8 mouse cellular contexts compared by ENCODE assay signal in genomic region chr13:93792945-93793642, GRCm38 (mm10). TPM values are rescaled to one million over a fixed set of nuclear protein-coding genes. Genes with fewer than 3 reads are reported as not detected.
DNase-seq lines count a peak whose midpoint lies in the region; ATAC-seq and TF ChIP-seq lines count a peak whose summit lies in the region.

No protein-coding gene starts in this region.

- DNase-seq in left cerebral cortex, postnatal 14 days (ENCODE audit: low spot score in 2 of 2): peak; percentile 53 to 63
- DNase-seq in left cerebral cortex, adult 8-10 months (ENCODE audit: low spot score in 2 of 2): no peak
- DNase-seq in hindbrain, embryonic 10.5 days (ENCODE audit: low spot score): peak; percentile 61
- DNase-seq in large intestine, adult 2 months (ENCODE audit: low read depth, low spot score): peak; percentile 50
- DNase-seq in urinary bladder, adult 2 months (ENCODE audit: low spot score): no peak
- no peak for DNase-seq in ovary, adult 18-20 months (ENCODE audit: low spot score)

- intact Hi-C loops in left cerebral cortex, postnatal 14 days (cut with DNase I): loop anchor here (10.0 kb wide), 1 partner anchor 412 kb away; no protein-coding TSS in a partner anchor

- H3K4me1 ChIP-seq in cortical plate, adult 2 months (ENCODE audit: control insufficient read depth, insufficient read depth, low read length): peaks cover 1% of the 10 kb centered on the region; the same call in 1 of the 2 replicates
- H3K4me1 ChIP-seq in hindbrain, embryonic 10.5 days (replicated peaks): 0 out of 2 replicates have a peak, but pooled peaks cover 3% of the 10 kb centered on the region
- 0 out of 2 replicates have a peak, but pooled peaks cover 3% of the 10 kb centered on the region for H3K4me1 ChIP-seq in midbrain, embryonic 12.5 days

- no peak overlapping the region for H3K27ac ChIP-seq in cortical plate, adult 2 months (ENCODE audit: insufficient read depth, low read length)
- no peak overlapping the region for H3K27ac ChIP-seq in hindbrain, embryonic 10.5 days
- H3K27ac ChIP-seq in midbrain, embryonic 12.5 days (replicated peaks): no peak overlapping the region

- no peak overlapping the region for H3K4me2 ChIP-seq in midbrain, embryonic 12.5 days (replicated peaks)

- no peaks in the 10 kb centered on the region for H3K36me3 ChIP-seq in hindbrain, embryonic 10.5 days
- H3K36me3 ChIP-seq in midbrain, embryonic 12.5 days: no peaks in the 10 kb centered on the region

- WGBS in hindbrain, embryonic 10.5 days: 58% methylated on average over 11 of the region's 11 CpGs
- WGBS in large intestine, adult 2 months: 41% methylated on average over 11 of the region's 11 CpGs
- WGBS in midbrain, embryonic 12.5 days: 49% methylated on average over 11 of the region's 11 CpGs

- no peak overlapping the region for H3K9ac ChIP-seq in midbrain, embryonic 12.5 days (replicated peaks)

- TF ChIP-seq CTCF in cortical plate, adult 2 months (IDR thresholded peaks at IDR 0.05; ENCODE audit: extremely low read depth, insufficient read depth, low read length): peak; percentile 15; the same call in 1 of the 2 replicates

- no peaks in the 10 kb centered on the region for H3K27me3 ChIP-seq in hindbrain, embryonic 10.5 days (ENCODE audit: insufficient read depth, poor library complexity, severe bottlenecking)
- no peaks in the 10 kb centered on the region for H3K27me3 ChIP-seq in midbrain, embryonic 12.5 days

- ATAC-seq in midbrain, embryonic 12.5 days (ENCODE audit: low FRiP score, low read depth): peak; percentile 87

- no peak overlapping the region for H3K4me3 ChIP-seq in cortical plate, adult 2 months (ENCODE audit: insufficient read depth, low read length)
- H3K4me3 ChIP-seq in hindbrain, embryonic 10.5 days: no peak overlapping the region
- H3K4me3 ChIP-seq in midbrain, embryonic 12.5 days: no peak overlapping the region

- no peak for TF ChIP-seq POLR2A in cortical plate, adult 2 months (IDR thresholded peaks at IDR 0.05; ENCODE audit: extremely low read depth, insufficient read depth, low read length)

- 0 out of 2 replicates have a peak, but pooled peaks cover under 1% of the 10 kb centered on the region for H3K9me3 ChIP-seq in hindbrain, embryonic 10.5 days
- H3K9me3 ChIP-seq in midbrain, embryonic 12.5 days: no peaks in the 10 kb centered on the region

RNA-seq across cellular contexts. Expression of gene Arsb, which starts 21.7 kb away (rescaled TPM):
- 100 to 1,000 TPM in 1 of 2 experiments, 10 to 100 TPM in 1; 100.0 to 100 TPM for total RNA-seq in left cerebral cortex, postnatal 14 days (2021)
- total RNA-seq in left cerebral cortex, adult 8-10 months (2022): 10 to 100 TPM; 74.9 to 85.3 (median 78.2) TPM
- 86.9 and 87.6 TPM in 2 replicates for polyA plus RNA-seq in cortical plate, adult 2 months (2012; rRNA removed)
- polyA plus RNA-seq in hindbrain, embryonic 10.5 days (2016; fragmentation: Nextera tagmentation; extraction: Ambion mirVana): 3.2 and 5.1 TPM in 2 replicates
- polyA plus RNA-seq in large intestine, adult 2 months (2012; rRNA removed): 8.4 and 10.7 TPM in 2 replicates
- polyA plus RNA-seq in midbrain, embryonic 12.5 days (2016; fragmentation: Nextera tagmentation; extraction: Ambion mirVana): 9.8 and 10.3 TPM in 2 replicates
- 40.1 and 44.2 TPM in 2 replicates for polyA plus RNA-seq in urinary bladder, adult 2 months (2012; rRNA removed)

Comparison
In these comparisons a context has a peak if more than half of its experiments do, and no peak if none do; other contexts are left out.
1. DNase-seq: peak in left cerebral cortex, postnatal 14 days (2 of 2), hindbrain, embryonic 10.5 days (single experiment) and large intestine, adult 2 months (single experiment); none in left cerebral cortex, adult 8-10 months (0 of 2), urinary bladder, adult 2 months (single experiment) and ovary, adult 18-20 months (single experiment).